Mouse (Mus musculus): ENCODE results near the gene Cdpf1. TPM values are rescaled to one million over a fixed set of nuclear protein-coding genes. Genes with fewer than 3 reads are reported as not detected.

The Cdpf1 gene
- polyA plus RNA-seq, 1 experiment from 2014 or later, result 25.5 TPM

DNA sequence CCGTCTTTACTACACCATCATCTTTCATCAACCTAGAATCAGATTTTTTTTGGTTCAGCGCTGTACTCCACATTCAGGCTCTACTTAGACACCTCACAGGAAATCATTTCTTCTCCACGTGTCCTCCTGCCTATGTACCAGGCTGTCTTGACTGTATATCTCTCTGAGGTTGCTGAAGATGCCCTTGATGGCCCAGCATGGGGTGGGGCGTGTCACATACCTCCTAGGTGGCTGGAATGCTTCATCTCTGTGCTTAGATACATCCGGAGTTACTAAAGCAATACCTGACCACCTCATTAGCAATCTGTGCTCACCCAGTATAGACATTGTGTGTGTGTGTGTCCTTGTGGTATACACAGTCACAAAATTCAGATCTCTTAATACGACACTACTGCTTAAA, 16.0 kb downstream of the Cdpf1 start:
- WGBS, result 82% methylated on average over 6 of the region's 6 CpGs
- no peak overlapping the region for H3K27ac ChIP-seq (ENCODE audit: low read depth, low read length)

DNA sequence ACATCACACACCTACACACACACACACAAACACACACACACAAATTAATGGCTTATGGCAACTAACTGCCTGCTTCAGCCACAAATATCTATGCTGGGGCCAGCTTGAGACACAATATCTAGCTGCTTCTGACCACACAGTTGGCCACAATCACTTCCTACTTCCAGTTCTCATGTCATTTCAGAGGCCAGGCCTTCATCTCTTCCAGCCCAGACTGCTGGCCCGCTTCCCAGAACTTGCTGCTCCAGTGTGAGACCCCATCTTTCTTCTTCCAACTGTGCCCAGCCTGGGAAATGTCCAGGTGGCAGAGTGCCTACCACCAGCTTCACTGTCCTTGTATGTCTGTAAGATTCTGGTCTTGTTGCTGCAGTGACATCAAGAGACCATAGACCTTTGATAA, 18.7 kb downstream of the Cdpf1 start:
- H3K4me1 ChIP-seq (ENCODE audit: control insufficient read depth, insufficient read depth, low read length), result no peaks in the 10 kb centered on the region
- no peak overlapping the region for H3K27ac ChIP-seq (ENCODE audit: low read depth, low read length)
- H3K9me3 ChIP-seq (ENCODE audit: control insufficient read depth, low read length), result no peaks in the 10 kb centered on the region
- no peak for ATAC-seq (ENCODE audit: low FRiP score, low TSS enrichment)
- 81% methylated on average over 1 of the region's 1 CpGs for WGBS
- H3K27me3 ChIP-seq (ENCODE audit: control insufficient read depth, insufficient read depth, low read length), result no peaks in the 10 kb centered on the region
- no peaks in the 10 kb centered on the region for H3K36me3 ChIP-seq (ENCODE audit: control insufficient read depth, insufficient read depth, low read length)
- no peak overlapping the region for H3K4me3 ChIP-seq (ENCODE audit: low read length)
- no peak overlapping the region for H3K4me2 ChIP-seq (replicated peaks; ENCODE audit: low read depth, low read length)
- H3K9ac ChIP-seq (ENCODE audit: low read depth, low read length), result no peak overlapping the region

More for the DNA sequence above, 16.0 kb downstream of the Cdpf1 start:
- ATAC-seq (ENCODE audit: low FRiP score, low TSS enrichment), result no peak
- Histone ChIP-seq H3K9me3 (ENCODE audit: control insufficient read depth, low read length) (no peaks in the 10 kb centered on the region), H3K9ac (ENCODE audit: low read depth, low read length) (no peak overlapping the region), H3K4me3 (ENCODE audit: low read length) (no peak overlapping the region), H3K36me3 (ENCODE audit: control insufficient read depth, insufficient read depth, low read length) (no peaks in the 10 kb centered on the region), H3K27me3 (ENCODE audit: control insufficient read depth, insufficient read depth, low read length) (no peaks in the 10 kb centered on the region), H3K4me2 (replicated peaks; ENCODE audit: low read depth, low read length) (no peak overlapping the region), H3K4me1 (ENCODE audit: control insufficient read depth, insufficient read depth, low read length) (no peaks in the 10 kb centered on the region)

DNA sequence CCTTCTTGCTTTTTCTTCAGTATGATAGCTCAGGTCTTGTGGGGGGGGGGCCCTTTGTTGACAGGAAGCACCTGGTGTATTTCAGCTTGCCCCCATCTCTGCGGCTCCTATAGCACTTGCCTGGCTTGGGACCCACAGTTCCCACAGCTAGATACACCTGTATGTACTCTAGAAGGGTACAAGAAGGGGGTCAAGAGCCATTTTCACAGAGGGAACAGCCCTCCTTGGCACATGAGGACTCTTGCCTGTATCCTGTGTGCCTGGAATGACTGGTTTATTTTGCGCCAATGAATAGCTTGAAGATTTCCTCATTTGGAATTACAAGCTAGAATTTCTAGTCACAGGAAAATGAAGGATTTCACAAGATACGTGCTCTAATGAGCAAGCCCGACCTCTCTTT, 20.0 kb downstream of the Cdpf1 start:
- H3K4me1 ChIP-seq (ENCODE audit: control insufficient read depth, insufficient read depth, low read length), result no peaks in the 10 kb centered on the region
- no peaks in the 10 kb centered on the region for H3K9me3 ChIP-seq (ENCODE audit: control insufficient read depth, low read length)
- no peaks in the 10 kb centered on the region for H3K27me3 ChIP-seq (ENCODE audit: control insufficient read depth, insufficient read depth, low read length)
- H3K4me3 ChIP-seq (ENCODE audit: low read length), result no peak overlapping the region
- no peaks in the 10 kb centered on the region for H3K36me3 ChIP-seq (ENCODE audit: control insufficient read depth, insufficient read depth, low read length)
- 87% methylated on average over 4 of the region's 4 CpGs for WGBS
- H3K9ac ChIP-seq (ENCODE audit: low read depth, low read length), result no peak overlapping the region
- no peak for ATAC-seq (ENCODE audit: low FRiP score, low TSS enrichment)
- H3K4me2 ChIP-seq (replicated peaks; ENCODE audit: low read depth, low read length), result no peak overlapping the region
- no peak overlapping the region for H3K27ac ChIP-seq (ENCODE audit: low read depth, low read length)

DNA sequence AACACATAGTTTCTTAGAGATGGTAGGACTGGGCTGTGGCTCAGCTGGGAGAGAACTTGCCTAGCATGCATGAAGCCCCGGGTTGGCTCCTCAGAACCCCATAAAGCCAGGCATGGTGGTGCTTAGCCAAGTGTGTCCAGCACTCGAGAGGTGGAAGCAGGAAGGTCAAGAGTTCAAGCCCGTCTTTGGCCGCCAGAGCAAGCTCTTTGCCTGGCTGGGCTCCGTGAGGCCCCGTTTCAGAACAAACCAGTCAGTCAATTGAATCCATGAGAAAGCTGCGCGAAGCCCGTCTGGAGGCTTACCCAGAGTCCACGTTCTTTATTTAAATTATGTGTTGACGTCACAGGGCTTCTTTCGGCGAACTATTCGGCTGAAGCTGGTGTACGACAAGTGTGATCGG, 22.9 kb downstream of the Cdpf1 start:
- Histone ChIP-seq H3K4me3 (ENCODE audit: low read length) (no peak overlapping the region), H3K4me2 (replicated peaks; ENCODE audit: low read depth, low read length) (no peak overlapping the region), H3K36me3 (ENCODE audit: control insufficient read depth, insufficient read depth, low read length) (no peaks in the 10 kb centered on the region), H3K4me1 (ENCODE audit: control insufficient read depth, insufficient read depth, low read length) (no peaks in the 10 kb centered on the region), H3K27me3 (ENCODE audit: control insufficient read depth, insufficient read depth, low read length) (no peaks in the 10 kb centered on the region), H3K27ac (ENCODE audit: low read depth, low read length) (no peak overlapping the region), H3K9me3 (ENCODE audit: control insufficient read depth, low read length) (no peaks in the 10 kb centered on the region), H3K9ac (ENCODE audit: low read depth, low read length) (no peak overlapping the region)
- 50% methylated on average over 16 of the region's 16 CpGs for WGBS
- no peak for ATAC-seq (ENCODE audit: low FRiP score, low TSS enrichment)

DNA sequence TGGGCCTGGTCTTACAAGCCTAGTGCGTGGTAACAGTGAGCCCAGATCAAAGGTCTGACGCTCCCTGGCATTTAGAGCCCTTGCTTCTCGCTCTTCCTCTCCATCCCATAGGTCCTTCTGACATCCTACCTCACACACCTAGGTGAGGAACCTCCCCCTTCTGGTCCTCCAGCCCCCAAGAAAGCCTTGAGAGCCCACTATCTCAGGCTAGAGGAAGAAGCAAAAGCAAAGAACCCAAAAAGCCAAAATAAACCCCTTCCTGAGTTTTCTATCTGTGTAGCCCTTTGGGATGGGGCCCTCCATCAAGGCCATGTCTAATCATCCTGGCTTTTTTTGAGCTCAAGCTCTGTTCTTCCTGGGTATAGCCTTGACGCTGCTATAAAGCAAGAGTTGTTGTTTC, 23.4 kb downstream of the Cdpf1 start:
- Histone ChIP-seq H3K27me3 (ENCODE audit: control insufficient read depth, insufficient read depth, low read length) (no peaks in the 10 kb centered on the region), H3K27ac (ENCODE audit: low read depth, low read length) (no peak overlapping the region), H3K9me3 (ENCODE audit: control insufficient read depth, low read length) (0 out of 2 replicates have a peak, but pooled peaks cover 2% of the 10 kb centered on the region), H3K4me2 (replicated peaks; ENCODE audit: low read depth, low read length) (no peak overlapping the region), H3K9ac (ENCODE audit: low read depth, low read length) (no peak overlapping the region), H3K4me3 (ENCODE audit: low read length) (no peak overlapping the region), H3K4me1 (ENCODE audit: control insufficient read depth, insufficient read depth, low read length) (no peaks in the 10 kb centered on the region), H3K36me3 (ENCODE audit: control insufficient read depth, insufficient read depth, low read length) (no peaks in the 10 kb centered on the region)
- ATAC-seq (ENCODE audit: low FRiP score, low TSS enrichment), result no peak
- 84% methylated on average over 4 of the region's 4 CpGs for WGBS

DNA sequence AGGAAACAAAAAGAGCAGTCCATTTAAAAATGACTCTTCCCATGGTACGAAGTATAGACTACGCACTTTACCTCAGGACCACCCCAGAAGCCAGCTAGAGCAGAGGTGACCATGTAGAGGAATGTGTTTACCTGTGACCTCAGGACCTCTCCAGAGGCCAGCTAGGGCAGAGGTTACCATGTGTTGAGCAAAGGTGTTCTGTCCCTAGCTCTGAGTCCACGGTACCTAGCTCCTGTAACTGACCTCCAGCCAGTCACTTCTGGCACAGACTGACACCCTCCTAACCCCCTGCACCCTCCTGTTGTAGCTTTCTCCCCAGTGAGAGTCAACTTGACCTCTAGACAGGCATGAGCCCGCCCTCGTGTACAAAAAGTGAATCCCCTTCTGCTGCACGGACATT, 24.0 kb downstream of the Cdpf1 start:
- no peak overlapping the region for H3K4me3 ChIP-seq (ENCODE audit: low read length)
- no peak overlapping the region for H3K4me2 ChIP-seq (replicated peaks; ENCODE audit: low read depth, low read length)
- no peaks in the 10 kb centered on the region for H3K27me3 ChIP-seq (ENCODE audit: control insufficient read depth, insufficient read depth, low read length)
- no peak overlapping the region for H3K27ac ChIP-seq (ENCODE audit: low read depth, low read length)
- ATAC-seq (ENCODE audit: low FRiP score, low TSS enrichment), result no peak
- H3K9ac ChIP-seq (ENCODE audit: low read depth, low read length), result no peak overlapping the region
- WGBS, result 91% methylated on average over 6 of the region's 6 CpGs
- no peaks in the 10 kb centered on the region for H3K36me3 ChIP-seq (ENCODE audit: control insufficient read depth, insufficient read depth, low read length)
- H3K4me1 ChIP-seq (ENCODE audit: control insufficient read depth, insufficient read depth, low read length), result no peaks in the 10 kb centered on the region
- 0 out of 2 replicates have a peak, but pooled peaks cover 2% of the 10 kb centered on the region for H3K9me3 ChIP-seq (ENCODE audit: control insufficient read depth, low read length)

DNA sequence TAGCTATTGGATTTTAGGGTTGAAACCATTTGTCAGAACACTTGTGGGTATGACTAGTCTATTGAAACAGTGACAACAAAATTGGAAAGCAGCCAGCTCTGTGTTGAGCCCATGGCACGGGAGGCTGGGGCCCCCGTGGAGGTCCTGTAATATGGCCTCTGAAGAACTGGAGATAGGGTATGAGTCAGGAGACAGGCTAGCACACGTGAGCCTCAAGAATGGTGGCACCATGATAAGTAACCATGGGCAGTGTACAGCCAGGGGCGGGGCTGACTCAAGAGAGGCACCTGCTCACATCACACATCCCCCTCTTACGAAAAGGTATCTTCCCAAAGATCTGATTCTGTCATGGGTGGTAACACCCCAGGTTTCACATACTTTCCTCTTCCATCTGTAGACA, 24.8 kb downstream of the Cdpf1 start:
- Histone ChIP-seq H3K4me1 (ENCODE audit: control insufficient read depth, insufficient read depth, low read length) (no peaks in the 10 kb centered on the region), H3K36me3 (ENCODE audit: control insufficient read depth, insufficient read depth, low read length) (no peaks in the 10 kb centered on the region), H3K27me3 (ENCODE audit: control insufficient read depth, insufficient read depth, low read length) (no peaks in the 10 kb centered on the region), H3K4me3 (ENCODE audit: low read length) (no peak overlapping the region), H3K27ac (ENCODE audit: low read depth, low read length) (no peak overlapping the region), H3K9me3 (ENCODE audit: control insufficient read depth, low read length) (0 out of 2 replicates have a peak, but pooled peaks cover 2% of the 10 kb centered on the region), H3K4me2 (replicated peaks; ENCODE audit: low read depth, low read length) (no peak overlapping the region), H3K9ac (ENCODE audit: low read depth, low read length) (no peak overlapping the region)
- no peak for ATAC-seq (ENCODE audit: low FRiP score, low TSS enrichment)
- WGBS, result 81% methylated on average over 5 of the region's 5 CpGs

DNA sequence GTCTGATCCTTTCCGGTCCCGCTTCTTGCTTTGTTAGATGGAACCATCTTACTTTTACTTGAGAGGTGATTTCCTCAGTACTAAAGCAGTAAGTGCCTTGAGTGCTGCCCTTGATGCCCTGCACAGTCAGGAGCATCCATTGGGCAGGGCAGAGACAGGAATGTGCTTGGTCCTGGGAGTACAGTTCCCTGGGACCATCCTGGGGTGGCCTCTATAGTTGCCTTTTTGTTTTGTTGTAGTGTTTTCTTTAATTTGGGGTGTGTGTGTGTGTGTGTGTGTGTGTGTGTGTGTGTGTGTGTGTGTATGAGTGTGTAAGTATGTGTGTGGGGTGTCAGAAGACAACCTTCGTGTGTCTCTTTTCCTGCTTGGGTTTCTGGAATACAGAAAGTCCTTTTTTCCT, 27.2 kb downstream of the Cdpf1 start:
- no peak for ATAC-seq (ENCODE audit: low FRiP score, low TSS enrichment)

DNA sequence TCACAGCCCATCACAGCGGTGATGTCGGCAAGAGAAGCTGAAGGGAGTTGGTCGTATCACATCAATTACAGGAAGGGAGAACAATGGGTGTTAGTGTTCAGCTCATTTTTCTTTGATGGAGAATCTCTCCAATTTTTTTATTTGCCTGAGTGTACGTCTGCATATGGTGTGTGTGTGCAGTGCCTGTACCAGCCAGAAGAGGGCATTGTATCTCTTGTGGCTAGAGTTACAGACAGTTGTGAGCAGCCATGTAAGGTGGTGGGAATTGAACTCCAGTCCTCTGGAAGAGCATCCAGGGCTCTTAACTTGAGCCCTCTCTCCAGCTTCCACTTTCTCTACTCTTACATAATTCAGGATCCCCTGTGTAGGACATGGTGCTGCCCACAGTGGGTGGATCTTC, 28.4 kb downstream of the Cdpf1 start:
- Histone ChIP-seq H3K27ac (ENCODE audit: low read depth, low read length) (no peak overlapping the region), H3K9me3 (ENCODE audit: control insufficient read depth, low read length) (0 out of 2 replicates have a peak, but pooled peaks cover 2% of the 10 kb centered on the region), H3K4me1 (ENCODE audit: control insufficient read depth, insufficient read depth, low read length) (no peaks in the 10 kb centered on the region), H3K9ac (ENCODE audit: low read depth, low read length) (no peak overlapping the region), H3K4me2 (replicated peaks; ENCODE audit: low read depth, low read length) (no peak overlapping the region), H3K27me3 (ENCODE audit: control insufficient read depth, insufficient read depth, low read length) (no peaks in the 10 kb centered on the region), H3K4me3 (ENCODE audit: low read length) (no peak overlapping the region), H3K36me3 (ENCODE audit: control insufficient read depth, insufficient read depth, low read length) (no peaks in the 10 kb centered on the region)
- no peak for ATAC-seq (ENCODE audit: low FRiP score, low TSS enrichment)
- 86% methylated on average over 4 of the region's 4 CpGs for WGBS

More for the DNA sequence above, 27.2 kb downstream of the Cdpf1 start:
- 87% methylated on average over 3 of the region's 3 CpGs for WGBS
- 0 out of 2 replicates have a peak, but pooled peaks cover 2% of the 10 kb centered on the region for H3K9me3 ChIP-seq (ENCODE audit: control insufficient read depth, low read length)
- no peaks in the 10 kb centered on the region for H3K27me3 ChIP-seq (ENCODE audit: control insufficient read depth, insufficient read depth, low read length)
- H3K9ac ChIP-seq (ENCODE audit: low read depth, low read length), result no peak overlapping the region
- H3K27ac ChIP-seq (ENCODE audit: low read depth, low read length), result no peak overlapping the region
- H3K4me1 ChIP-seq (ENCODE audit: control insufficient read depth, insufficient read depth, low read length), result no peaks in the 10 kb centered on the region
- H3K36me3 ChIP-seq (ENCODE audit: control insufficient read depth, insufficient read depth, low read length), result no peaks in the 10 kb centered on the region
- H3K4me2 ChIP-seq (replicated peaks; ENCODE audit: low read depth, low read length), result no peak overlapping the region
- H3K4me3 ChIP-seq (ENCODE audit: low read length), result no peak overlapping the region

Measured in kidney, embryonic 14.5 days (tissue).